Mouse (Mus musculus) embryonic fibroblast, embryonic 13.5 days (primary cell): ENCODE measurements around the gene Chmp1a. TPM values are rescaled to one million over a fixed set of nuclear protein-coding genes. Genes with fewer than 3 reads are reported as not detected.
A peak's percentile ranks its signal among the peaks of the same experiment; 100 is the strongest.

Source experiments
- H3K27ac ChIP-seq: 2 replicates; pipeline ENCODE4 v1.5.1; 2012; ENCODE audit warnings: low read length, control low read depth, inconsistent platforms; ENCODE audit not compliant: insufficient read depth
- H3K4me1 ChIP-seq: 2 replicates; pipeline ENCODE4 v1.6.1; 2011; ENCODE audit warnings: low read length; ENCODE audit not compliant: control insufficient read depth, insufficient read depth
- H3K4me3 ChIP-seq: 2 replicates; pipeline ENCODE4 v1.5.1; 2011; ENCODE audit warnings: mild to moderate bottlenecking, control low read depth, low read length; ENCODE audit not compliant: insufficient read depth
- CTCF ChIP-seq: IDR thresholded peaks from 2 replicates; pipeline ENCODE4 v1.5.1; 2011; ENCODE audit warnings: mild to moderate bottlenecking, control low read depth, low read length, moderate library complexity, borderline replicate concordance; ENCODE audit not compliant: insufficient read depth
- POLR2A ChIP-seq: IDR thresholded peaks from 2 replicates; pipeline ENCODE4 v1.6.1; 2011; ENCODE audit warnings: low read depth, mild to moderate bottlenecking, control low read depth, low read length, moderate library complexity
- polyA plus RNA-seq: library from polyadenylated mRNA; stranded (reverse); fragments of >200 nt; gene quantifications from 2 replicates; pipeline ENCODE4 v1.2.4, GENCODE M21; 2011; ENCODE audit warnings: low read depth; ENCODE audit not compliant: missing spikeins, insufficient read length

The Chmp1a gene
- polyA plus RNA-seq, 1 experiment = 68.8 TPM

- Histone ChIP-seq H3K27ac (no peak overlapping the region), H3K4me3 (no peak overlapping the region), H3K4me1 (no peaks in the 10 kb centered on the region)
- TF ChIP-seq POLR2A (no peak), CTCF (no peak)
Observed at GRCm38 (mm10) chr8:123247748-123248147, 35.2 kb upstream of the Chmp1a start.

- Histone ChIP-seq H3K4me1 (no peaks in the 10 kb centered on the region), H3K4me3 (no peak overlapping the region), H3K27ac (no peak overlapping the region)
- TF ChIP-seq CTCF (no peak), POLR2A (no peak)
Observed at GRCm38 (mm10) chr8:123245543-123245942, 33.0 kb upstream of the Chmp1a start.

GRCm38 (mm10) chr8:123244382-123244781 lies 31.8 kb upstream of the Chmp1a start:
- TF ChIP-seq POLR2A = no peak
- TF ChIP-seq CTCF = no peak
- no peaks in the 10 kb centered on the region for H3K4me1 ChIP-seq
- H3K27ac ChIP-seq = no peak overlapping the region
- H3K4me3 ChIP-seq = no peak overlapping the region

- no peak overlapping the region for H3K4me3 ChIP-seq
- TF ChIP-seq POLR2A (no peak), CTCF (peak; percentile 38; the same call in 1 of the 2 replicates)
- no peaks in the 10 kb centered on the region for H3K4me1 ChIP-seq
- no peak overlapping the region for H3K27ac ChIP-seq
Observed at GRCm38 (mm10) chr8:123243053-123243452, 30.5 kb upstream of the Chmp1a start.

GRCm38 (mm10) chr8:123242107-123242923 lies 29.8 kb upstream of the Chmp1a start:
- H3K4me1 ChIP-seq = no peaks in the 10 kb centered on the region
- H3K27ac ChIP-seq = no peak overlapping the region
- no peak overlapping the region for H3K4me3 ChIP-seq
- no peak for TF ChIP-seq CTCF
- no peak for TF ChIP-seq POLR2A

- Histone ChIP-seq H3K27ac (no peak overlapping the region), H3K4me3 (no peak overlapping the region), H3K4me1 (peaks cover 4% of the 10 kb centered on the region; the same call in 1 of the 2 replicates)
- TF ChIP-seq CTCF (no peak), POLR2A (no peak)
Observed at GRCm38 (mm10) chr8:123239398-123239797, 26.8 kb upstream of the Chmp1a start.

- TF ChIP-seq CTCF (no peak), POLR2A (peak; percentile 58)
- Histone ChIP-seq H3K4me1 (peaks cover 4% of the 10 kb centered on the region; the same call in 1 of the 2 replicates), H3K4me3 (peak within 1 kb of the TSS; percentile 63), H3K27ac (no peak within 1 kb of the TSS)
Observed at GRCm38 (mm10) chr8:123235520-123236497, 23.2 kb upstream of the Chmp1a start, which contains the start of gene Spata2l. Gene Spata2l (minus strand): TSS chr8:123236233.

GRCm38 (mm10) chr8:123234918-123235519 lies 22.5 kb upstream of the Chmp1a start:
- no peak overlapping the region for H3K27ac ChIP-seq

GRCm38 (mm10) chr8:123233760-123234159 lies 21.2 kb upstream of the Chmp1a start:
- no peak overlapping the region for H3K4me3 ChIP-seq
- peaks cover 4% of the 10 kb centered on the region; the same call in 1 of the 2 replicates for H3K4me1 ChIP-seq
- H3K27ac ChIP-seq = no peak overlapping the region

More at GRCm38 (mm10) chr8:123234918-123235519, 22.5 kb upstream of the Chmp1a start:
- peak overlapping the region; percentile 63; the same call in 1 of the 2 replicates for H3K4me3 ChIP-seq
- TF ChIP-seq CTCF (no peak), POLR2A (peak; percentile 28; the same call in 1 of the 2 replicates)
- H3K4me1 ChIP-seq = peaks cover 4% of the 10 kb centered on the region; the same call in 1 of the 2 replicates

More at GRCm38 (mm10) chr8:123233760-123234159, 21.2 kb upstream of the Chmp1a start:
- no peak for TF ChIP-seq POLR2A
- TF ChIP-seq CTCF = no peak
